Mouse (Mus musculus): ENCODE results near the gene Erc1.

The Erc1 gene

DNA sequence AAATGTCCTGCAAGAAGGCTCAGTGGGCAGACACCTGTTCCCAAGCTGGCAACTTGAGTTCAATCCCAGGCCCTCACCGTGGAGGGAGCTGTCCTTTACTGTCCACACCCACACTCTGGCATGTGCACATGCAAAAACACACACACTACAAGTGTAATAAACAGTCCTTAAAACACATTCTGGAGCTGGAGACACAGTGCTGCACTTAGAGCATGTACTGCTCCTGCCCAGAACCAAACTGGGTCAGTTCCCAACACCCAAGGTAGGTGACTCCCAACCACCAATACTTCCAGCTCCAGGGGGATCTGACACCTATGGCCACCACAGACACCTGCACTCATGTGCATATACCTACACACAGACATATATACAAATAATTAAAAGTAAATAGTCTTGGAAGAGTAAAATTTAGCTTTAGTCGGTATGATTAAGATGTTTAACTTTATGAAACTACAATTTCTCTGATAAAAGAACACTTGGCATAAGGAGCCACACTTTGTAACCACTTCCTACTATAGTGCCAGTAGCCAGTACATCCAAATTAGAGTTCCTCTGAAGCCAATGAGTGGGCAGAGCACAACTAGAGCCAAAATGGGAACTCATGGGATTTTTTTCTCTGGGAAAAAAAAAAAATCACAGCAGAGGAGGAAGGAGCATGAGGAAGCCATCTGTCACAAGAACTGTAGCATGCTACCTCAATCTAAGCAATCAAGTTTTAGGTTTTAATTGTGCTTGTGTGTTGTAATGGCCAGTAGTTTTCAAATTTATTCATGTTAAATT, 39.1 kb downstream of the Erc1 start:
- DNase-seq (ENCODE audit: extremely low spot score) = no peak

- no peak for DNase-seq (ENCODE audit: extremely low spot score)
These were observed 44.7 kb downstream of the Erc1 start for GRCm38 (mm10) chr6:119803239-119803638.

GRCm38 (mm10) chr6:119796911-119797486, 51.0 kb downstream of the Erc1 start:
- no peak for DNase-seq (ENCODE audit: extremely low spot score)

GRCm38 (mm10) chr6:119796291-119796690, 51.7 kb downstream of the Erc1 start:
- DNase-seq (ENCODE audit: extremely low spot score) = no peak

DNA sequence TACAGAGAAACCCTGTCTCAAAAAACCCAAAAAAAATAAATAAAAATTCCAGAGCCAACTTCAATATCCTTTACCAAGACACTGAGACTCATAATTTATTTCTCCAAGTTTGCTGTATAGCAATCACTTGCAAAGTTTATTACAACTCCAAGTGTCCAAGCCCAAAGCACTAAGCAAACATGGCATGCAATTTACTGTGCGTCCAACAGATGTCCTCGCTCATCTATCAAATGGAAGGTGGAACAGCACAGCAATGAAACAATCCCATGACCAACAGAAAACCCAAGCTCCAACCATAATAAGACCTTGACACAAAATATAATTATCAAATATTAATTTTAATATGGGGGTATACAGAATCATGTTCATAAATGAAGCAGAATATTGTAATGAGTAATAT, 55.4 kb downstream of the Erc1 start:
- peak; percentile 54 for DNase-seq (ENCODE audit: extremely low spot score)

DNA sequence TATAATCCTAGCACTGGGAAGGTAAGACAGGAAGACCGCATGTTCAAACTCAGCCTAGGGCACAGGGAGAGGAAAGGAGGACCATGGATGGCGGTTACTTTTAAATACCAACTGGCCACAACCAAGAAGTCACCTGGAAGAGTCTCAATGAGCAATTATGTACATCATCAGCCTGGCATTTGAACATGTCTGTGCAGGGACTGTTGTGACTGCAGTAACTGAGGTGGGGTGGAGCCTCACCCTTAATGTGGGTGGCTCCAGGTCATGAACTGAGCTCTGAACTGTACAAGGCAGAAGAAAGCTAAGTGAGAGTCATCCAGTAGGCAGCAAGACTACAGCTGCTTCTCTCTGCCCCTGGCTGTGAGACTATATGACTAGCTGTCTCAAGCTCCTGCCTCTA, 65.6 kb downstream of the Erc1 start:
- no peak for DNase-seq (ENCODE audit: extremely low spot score)

DNA sequence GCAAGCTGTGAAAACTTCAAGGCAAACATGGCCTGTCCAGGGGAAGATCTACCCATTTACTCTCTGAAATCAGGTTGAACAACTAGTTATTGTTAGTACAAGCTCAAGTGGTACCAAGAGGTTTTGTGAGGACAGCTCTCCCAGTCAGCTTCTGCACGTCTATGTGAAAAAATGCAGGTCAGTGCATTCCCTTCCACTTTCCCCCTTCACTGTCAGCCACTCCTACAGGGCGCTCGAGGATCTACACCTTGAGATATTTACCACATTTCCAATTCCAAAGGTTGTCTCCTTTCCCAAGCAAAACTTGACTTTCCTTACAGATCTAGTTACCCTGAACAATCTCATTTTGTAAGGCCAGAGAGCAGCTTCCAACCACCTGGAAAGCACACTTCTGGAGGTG, 66.9 kb downstream of the Erc1 start:
- no peak for DNase-seq (ENCODE audit: extremely low spot score)

- no peak for DNase-seq (ENCODE audit: extremely low spot score)
These were observed 79.2 kb downstream of the Erc1 start for GRCm38 (mm10) chr6:119768778-119769177.

DNA sequence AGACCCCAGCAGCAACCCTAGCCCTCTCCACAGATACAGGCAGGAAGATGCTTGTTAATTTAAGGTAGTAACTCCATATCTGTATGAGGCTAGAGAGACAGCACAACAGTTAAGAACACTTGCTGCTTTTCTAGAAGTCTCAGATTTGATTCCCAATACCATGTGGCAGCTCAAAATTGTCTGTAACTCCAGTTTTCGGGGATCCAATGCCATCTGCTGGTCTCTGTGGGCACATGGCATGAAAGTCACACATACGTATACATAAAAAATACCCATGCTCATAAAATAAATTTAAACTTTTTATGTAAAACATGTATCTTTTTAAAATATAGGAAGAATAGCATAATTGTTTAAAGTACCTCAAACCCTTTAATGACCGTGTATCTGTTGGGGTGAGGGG, 83.6 kb downstream of the Erc1 start:
- no peak for DNase-seq (ENCODE audit: extremely low spot score)

DNA sequence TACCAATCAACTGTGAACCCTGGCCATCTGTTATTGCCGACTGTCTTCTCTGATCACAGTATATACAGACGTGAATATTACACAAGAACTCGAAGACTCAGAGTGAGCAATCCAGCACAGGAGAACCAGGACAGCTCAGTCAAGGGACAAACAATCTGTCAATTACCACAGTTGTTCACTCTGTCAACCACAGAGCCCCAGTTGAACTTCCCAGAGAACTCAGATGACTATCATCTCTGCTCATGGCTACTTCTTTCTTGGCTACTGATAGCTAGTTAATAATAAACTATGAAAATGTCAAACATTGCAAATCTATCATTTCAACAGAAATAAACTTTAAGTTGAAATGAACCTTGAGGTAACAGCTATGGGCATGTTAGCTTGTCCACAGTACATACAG, 88.1 kb downstream of the Erc1 start:
- DNase-seq (ENCODE audit: extremely low spot score) = no peak

DNA sequence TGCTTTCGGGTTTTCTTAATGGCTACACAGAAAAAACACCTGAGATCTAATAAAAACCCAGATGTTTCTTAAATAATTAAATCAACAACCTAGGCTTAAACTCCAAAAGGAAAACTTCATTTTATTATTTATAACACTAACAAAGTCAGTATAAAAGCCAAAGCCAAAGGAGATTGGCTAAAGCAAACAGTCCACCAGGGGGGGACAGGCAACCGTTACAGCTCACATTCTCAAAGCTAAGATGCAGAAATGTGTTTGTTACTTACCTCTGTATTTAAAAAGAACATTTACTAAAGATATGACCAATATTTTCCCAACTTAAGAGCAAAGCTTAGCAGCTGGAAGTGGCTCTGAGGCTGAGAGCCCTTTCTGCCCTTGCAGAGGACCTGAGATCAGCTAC, 89.5 kb downstream of the Erc1 start:
- DNase-seq (ENCODE audit: extremely low spot score) = no peak

- no peak for DNase-seq (ENCODE audit: extremely low spot score)
These were observed 90.2 kb downstream of the Erc1 start for GRCm38 (mm10) chr6:119757796-119758195.

- DNase-seq (ENCODE audit: extremely low spot score) = no peak
These were observed 92.1 kb downstream of the Erc1 start for GRCm38 (mm10) chr6:119755866-119756265.

DNA sequence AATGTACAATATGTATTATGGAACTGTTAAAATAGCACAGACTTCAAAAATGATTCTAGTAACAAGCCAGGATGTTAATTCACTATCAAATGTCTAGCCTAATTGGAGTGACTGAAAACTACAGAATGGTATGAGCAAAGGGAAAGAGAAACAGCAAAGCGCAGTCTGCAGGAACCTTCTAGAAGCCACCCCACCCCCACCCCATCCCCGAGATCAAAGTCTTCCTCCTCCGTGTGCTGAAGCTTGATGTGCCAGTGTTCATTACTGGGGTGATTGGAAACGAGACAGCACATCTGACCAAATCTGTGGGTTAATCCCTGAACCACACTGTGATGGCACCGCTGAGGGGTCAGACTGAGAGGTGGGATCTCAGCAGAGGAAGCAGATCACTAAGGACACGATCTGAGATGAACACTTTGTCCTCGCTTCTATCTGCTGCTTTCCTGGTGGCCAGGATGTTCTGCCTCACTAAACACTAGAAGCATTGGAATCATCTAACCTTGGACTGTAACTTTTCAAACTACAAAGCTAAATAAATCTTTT, 98.8 kb downstream of the Erc1 start:
- no peak for DNase-seq (ENCODE audit: extremely low spot score)

GRCm38 (mm10) chr6:119741861-119742260, 106.1 kb downstream of the Erc1 start:
- no peak for DNase-seq (ENCODE audit: extremely low spot score)

- no peak for DNase-seq (ENCODE audit: extremely low spot score)
These were observed 107.4 kb downstream of the Erc1 start for GRCm38 (mm10) chr6:119740541-119740940.

DNA sequence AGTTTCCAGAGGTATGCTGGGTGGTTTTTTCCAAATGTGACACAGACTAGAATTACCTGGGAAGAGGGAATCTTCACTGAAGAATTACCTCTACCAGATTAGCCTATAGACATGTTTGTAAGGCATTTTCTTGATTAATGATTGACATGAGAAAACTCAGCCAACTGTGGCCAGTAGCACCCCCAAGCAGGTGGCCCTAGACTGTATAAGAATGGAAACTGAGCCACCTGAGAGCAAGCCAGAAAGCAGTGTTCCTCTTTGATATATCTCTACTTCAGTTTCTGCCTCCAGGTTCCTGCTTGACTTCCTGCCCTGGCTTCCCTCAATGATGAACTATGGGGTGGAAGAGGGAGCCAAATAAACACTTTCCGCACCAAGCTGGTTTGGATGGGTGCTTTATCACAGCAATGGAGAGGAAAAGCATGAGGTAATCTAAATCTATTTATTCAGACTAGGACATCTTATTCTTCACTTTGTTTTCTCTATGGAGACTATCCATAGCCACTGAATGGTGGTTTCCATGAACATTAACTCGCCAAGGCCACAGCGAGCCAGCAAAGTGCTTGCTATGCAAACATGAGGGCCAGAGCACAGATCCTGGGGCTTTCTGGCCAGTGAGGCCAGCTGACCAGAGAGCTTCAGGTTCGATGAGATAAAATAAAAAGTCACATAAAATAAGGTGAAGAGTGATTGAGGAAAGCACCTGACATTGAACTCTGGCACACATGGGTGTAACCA, 109.2 kb downstream of the Erc1 start:
- DNase-seq (ENCODE audit: extremely low spot score) = no peak

DNA sequence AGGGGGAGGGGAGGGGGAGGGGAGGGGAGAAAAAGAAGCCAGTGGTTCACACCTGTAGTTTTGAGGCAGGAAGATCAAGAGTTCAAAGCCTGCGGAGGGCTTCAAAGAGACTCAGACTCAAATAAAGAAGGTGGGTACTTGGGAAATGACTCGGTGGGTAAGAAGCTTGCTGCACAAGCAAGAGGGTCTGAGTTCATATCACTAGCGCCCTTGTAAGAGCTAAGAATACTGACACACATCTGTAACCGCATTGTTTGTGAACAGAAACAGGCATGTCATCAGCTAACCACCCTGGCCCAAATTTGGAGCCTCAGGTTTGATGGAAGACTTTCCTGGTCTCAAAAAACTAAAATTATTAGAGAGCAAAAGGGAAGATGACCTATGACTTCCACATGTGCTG, 110.3 kb downstream of the Erc1 start:
- no peak for DNase-seq (ENCODE audit: extremely low spot score)

DNA sequence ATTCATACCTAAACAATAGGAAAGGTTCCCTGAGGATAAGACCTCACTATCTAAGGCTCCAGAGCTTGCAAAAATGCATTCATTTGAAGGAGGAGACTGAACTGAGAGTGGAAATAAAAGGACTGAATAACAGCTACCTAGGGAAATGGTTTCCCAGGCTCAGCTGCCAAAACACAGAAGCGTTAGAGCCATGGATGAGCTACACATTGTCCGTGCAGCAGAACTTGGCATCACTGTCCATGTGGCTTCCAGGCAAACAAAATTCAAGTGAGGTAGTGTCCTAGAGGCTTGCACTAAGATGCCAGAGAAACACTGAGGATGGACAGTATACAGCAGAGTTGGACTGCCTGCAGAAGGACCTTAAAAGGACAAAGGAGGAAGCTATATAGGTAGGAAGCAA, 112.0 kb downstream of the Erc1 start:
- no peak for DNase-seq (ENCODE audit: extremely low spot score)

DNA sequence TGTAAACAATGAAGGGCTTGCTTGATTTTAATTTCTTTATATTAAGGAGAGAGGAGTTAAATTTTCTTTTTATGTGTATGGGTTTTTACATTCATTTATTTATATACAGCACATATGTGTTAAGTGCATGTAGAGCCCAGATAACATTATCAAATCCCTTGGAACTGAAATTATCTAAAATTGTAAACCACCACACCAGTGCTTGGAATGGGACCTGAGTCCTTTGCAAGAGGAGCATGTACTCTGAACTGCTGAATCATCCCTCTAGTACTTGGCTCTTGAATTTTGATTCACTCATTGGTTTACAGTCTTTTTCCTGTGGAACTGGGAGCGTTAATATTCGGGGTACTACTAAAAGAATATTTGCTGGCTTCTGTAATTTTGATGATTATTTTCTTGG, 116.8 kb downstream of the Erc1 start:
- no peak for DNase-seq (ENCODE audit: extremely low spot score)

DNA sequence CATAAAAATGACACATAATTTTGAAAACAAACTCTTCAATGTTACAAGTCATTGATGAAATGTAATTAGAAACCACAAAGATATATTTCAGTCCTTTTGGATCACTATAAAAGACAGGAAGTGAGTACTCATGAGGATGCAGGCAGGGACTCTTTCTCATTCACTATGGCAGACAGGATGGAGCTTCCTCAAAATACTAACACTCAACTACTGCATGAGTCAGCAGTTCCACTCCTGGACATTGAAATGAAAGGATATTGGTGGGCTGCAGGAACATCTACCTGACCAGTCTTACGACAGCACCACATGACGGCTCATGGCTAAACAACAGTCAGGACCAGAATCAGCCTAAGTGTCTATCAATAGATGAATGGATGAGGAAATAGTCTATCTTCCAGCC, 132.7 kb downstream of the Erc1 start:
- DNase-seq (ENCODE audit: extremely low spot score) = no peak

GRCm38 (mm10) chr6:119713961-119714360, 134.0 kb downstream of the Erc1 start:
- DNase-seq (ENCODE audit: extremely low spot score) = no peak

DNA sequence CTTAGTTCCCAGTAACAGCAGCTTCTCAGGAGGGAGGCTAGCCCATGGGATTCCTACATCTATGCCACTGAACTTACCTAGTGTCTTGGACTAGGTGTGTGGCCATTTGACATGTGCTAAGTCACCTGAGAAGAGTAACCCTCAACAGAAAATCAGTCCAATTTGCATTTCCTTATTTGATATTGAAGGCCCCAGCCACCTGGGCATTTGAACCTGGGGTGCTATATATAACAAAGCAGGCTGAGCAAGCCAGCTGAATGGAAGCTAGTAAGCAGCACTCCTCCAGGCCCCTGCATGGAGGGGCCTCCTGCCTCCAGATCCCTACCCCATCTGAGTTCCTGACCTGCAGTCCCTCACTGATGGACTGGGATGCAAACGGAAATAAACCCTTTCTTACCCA, 135.5 kb downstream of the Erc1 start:
- no peak for DNase-seq (ENCODE audit: extremely low spot score)
